ENCODE assay signal across 8 mouse cellular contexts in the genomic region with DNA sequence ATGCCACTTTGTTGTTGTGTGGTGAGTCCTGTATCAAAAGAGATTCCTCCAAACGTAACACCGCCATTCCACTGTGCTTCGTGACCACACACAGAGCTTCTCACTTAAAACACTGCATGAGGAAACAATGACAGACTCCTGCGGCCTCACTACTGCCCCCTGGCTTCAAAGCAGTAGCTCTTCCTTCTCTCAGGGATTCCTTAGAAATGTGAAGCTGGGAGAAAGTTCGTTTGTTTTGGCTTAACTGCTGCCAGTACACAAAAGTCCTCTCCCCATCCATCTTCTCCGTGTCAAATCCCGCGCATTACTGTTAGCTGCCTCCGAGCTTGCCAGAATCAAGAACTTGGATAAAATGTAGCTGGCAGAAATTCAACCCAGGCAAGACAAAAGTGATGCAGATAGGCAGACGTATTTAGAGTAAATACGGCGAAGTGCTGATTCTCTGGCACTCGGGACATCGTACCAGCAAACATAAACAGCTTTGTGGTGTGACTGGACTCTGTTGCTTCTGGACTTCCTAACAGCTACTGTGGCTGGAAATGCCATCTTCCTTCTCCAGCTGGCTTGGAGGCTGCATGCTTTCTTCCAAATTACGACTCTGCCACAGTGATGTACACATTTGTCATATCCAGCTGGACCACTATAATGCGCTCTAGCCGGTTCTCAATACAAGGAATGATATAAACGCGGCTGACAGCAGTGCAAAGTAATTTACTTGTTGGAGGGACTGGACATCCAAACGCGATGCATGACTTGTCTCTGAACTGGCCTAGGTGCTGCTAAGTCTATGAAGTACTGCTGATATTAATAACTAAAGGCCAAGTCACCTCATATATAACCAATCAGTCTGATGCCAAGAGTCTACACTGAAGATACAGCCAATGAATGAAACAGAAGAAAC. TPM values are rescaled to one million over a fixed set of nuclear protein-coding genes. Genes with fewer than 3 reads are reported as not detected.
DNase-seq lines count a peak whose midpoint lies in the region; ATAC-seq and TF ChIP-seq lines count a peak whose summit lies in the region.

No protein-coding gene starts in this region.

- no peak overlapping the region for H3K27ac ChIP-seq in midbrain, postnatal 0 days (ENCODE audit: low read depth, low read length)

- intact Hi-C loops in heart, postnatal 36 days (cut with DNase I): no loop called here

- no peak overlapping the region for H3K4me3 ChIP-seq in E14TG2a.4 (replicated peaks; ENCODE audit: low read length)
- no peak overlapping the region for H3K4me3 ChIP-seq in midbrain, postnatal 0 days (ENCODE audit: low read depth, low read length)

- whole genome bisulfite sequencing in midbrain, postnatal 0 days: 49% methylated on average over 21 of the region's 21 CpGs

- H3K4me1 ChIP-seq in E14TG2a.4 (replicated peaks; ENCODE audit: low read depth, low read length): peaks cover 8% of the 10 kb centered on the region; the same call in 1 of the 2 replicates
- H3K4me1 ChIP-seq in midbrain, postnatal 0 days (ENCODE audit: insufficient read depth, low read length): peaks cover 3% of the 10 kb centered on the region; the same call in 1 of the 2 replicates

- H3K9ac ChIP-seq in midbrain, postnatal 0 days (replicated peaks; ENCODE audit: low read length, poor library complexity, severe bottlenecking): 0 out of 2 replicates have a peak overlapping the region, but pooled peaks have one; percentile 8

- H3K4me2 ChIP-seq in midbrain, postnatal 0 days (ENCODE audit: low read depth, low read length, poor library complexity, severe bottlenecking): peak overlapping the region; percentile 37

- H3K9me3 ChIP-seq in E14TG2a.4 (ENCODE audit: low read length): no peaks in the 10 kb centered on the region
- H3K9me3 ChIP-seq in midbrain, postnatal 0 days (ENCODE audit: low read length): no peaks in the 10 kb centered on the region

- no peak for ATAC-seq in midbrain, postnatal 0 days (ENCODE audit: low FRiP score)

- peak; percentile 89 for TF ChIP-seq CTCF in E14TG2a.4 (conservative IDR thresholded peaks at IDR 0.05; ENCODE audit: low read length)
- peak; percentile 79 for TF ChIP-seq CTCF in midbrain, postnatal 0 days (IDR thresholded peaks at IDR 0.05)

- H3K36me3 ChIP-seq in E14TG2a.4 (ENCODE audit: insufficient read depth, low read length): no peaks in the 10 kb centered on the region
- H3K36me3 ChIP-seq in midbrain, postnatal 0 days (ENCODE audit: insufficient read depth, low read length): no peaks in the 10 kb centered on the region

- peaks cover 23% of the 10 kb centered on the region for H3K27me3 ChIP-seq in E14TG2a.4 (ENCODE audit: insufficient read depth, low read length)
- H3K27me3 ChIP-seq in midbrain, postnatal 0 days (ENCODE audit: insufficient read depth, low read length): no peaks in the 10 kb centered on the region

- peak; percentile 23 to 55 for DNase-seq in cerebellum, postnatal 14 days
- no peak for DNase-seq in cerebellum, adult 9-11 months
- DNase-seq in embryo, embryonic 10.5 days (ENCODE audit: low spot score): peak; percentile 61
- peak; percentile 54 to 63 for DNase-seq in heart, postnatal 36 days
- peak; percentile 69 for DNase-seq in liver
- DNase-seq in midbrain, postnatal 0 days (ENCODE audit: low spot score): peak; percentile 64
- peak; percentile 31 for DNase-seq in testis, postnatal 14 days (ENCODE audit: low spot score)

RNA-seq across cellular contexts. Expression of a gene that starts 2.4 kb away (rescaled TPM):
- total RNA-seq in heart, postnatal 36 days (2021): 1 to 10 TPM; 6.1 to 8.6 TPM
- 1.2 and 2.7 TPM in 2 replicates for total RNA-seq in midbrain, postnatal 0 days (2014; rRNA removed)
- 1.3 and 1.9 TPM in 2 replicates for polyA plus RNA-seq in midbrain, postnatal 0 days (2015; fragmentation: Nextera tagmentation; extraction: Ambion mirVana)

RNA-seq across cellular contexts. Expression of a gene that starts 20.4 kb away (rescaled TPM):
- 10 to 100 TPM; 26.4 to 29.9 TPM for total RNA-seq in heart, postnatal 36 days (2021)
- 1.2 and 1.6 TPM in 2 replicates for total RNA-seq in midbrain, postnatal 0 days (2014; rRNA removed)
- 3.1 and 3.6 TPM in 2 replicates for polyA plus RNA-seq in midbrain, postnatal 0 days (2015; fragmentation: Nextera tagmentation; extraction: Ambion mirVana)

Comparison
In these comparisons a context has a peak if more than half of its experiments do, and no peak if none do; other contexts are left out.
1. RNA of a gene that starts 20.4 kb away (total RNA-seq): 26.4 to 29.9 TPM in heart, postnatal 36 days; 1.2 to 1.6 TPM in midbrain, postnatal 0 days; every median in the first group is over 10 times any median in the second.